Mouse (Mus musculus) bone marrow macrophage, adult 2 months (primary cell): ENCODE results near the gene Map1a. TPM values are rescaled to one million over a fixed set of nuclear protein-coding genes. Genes with fewer than 3 reads are reported as not detected.

Experiments used
- H3K27ac ChIP-seq: 2 replicates; pipeline ENCODE4 v1.5.1; 2012; ENCODE audit warnings: low read depth, low read length; ENCODE audit not compliant: insufficient read depth
- H3K4me1 ChIP-seq: 2 replicates; pipeline ENCODE4 v1.6.1; 2012; ENCODE audit warnings: low read length; ENCODE audit not compliant: control insufficient read depth, insufficient read depth
- H3K4me3 ChIP-seq: 2 replicates; pipeline ENCODE4 v1.5.1; 2012; ENCODE audit warnings: mild to moderate bottlenecking, low read length, moderate library complexity; ENCODE audit not compliant: insufficient read depth
- CTCF ChIP-seq: IDR thresholded peaks from 2 replicates; pipeline ENCODE4 v1.5.1; 2012; ENCODE audit warnings: low read depth, mild to moderate bottlenecking, low read length, moderate library complexity
- POLR2A ChIP-seq: IDR thresholded peaks from 2 replicates; pipeline ENCODE4 v1.6.1; 2012; ENCODE audit warnings: mild to moderate bottlenecking, low read depth, low read length, borderline replicate concordance
- polyA plus RNA-seq: library from polyadenylated mRNA; stranded (reverse); fragments of >200 nt; gene quantifications from 2 replicates; pipeline ENCODE4 v1.2.4, GENCODE M21; 2012; ENCODE audit not compliant: missing spikeins, insufficient read depth, insufficient read length

Map1a gene
- 0.33 and 0.66 TPM in 2 replicates for polyA plus RNA-seq

DNA sequence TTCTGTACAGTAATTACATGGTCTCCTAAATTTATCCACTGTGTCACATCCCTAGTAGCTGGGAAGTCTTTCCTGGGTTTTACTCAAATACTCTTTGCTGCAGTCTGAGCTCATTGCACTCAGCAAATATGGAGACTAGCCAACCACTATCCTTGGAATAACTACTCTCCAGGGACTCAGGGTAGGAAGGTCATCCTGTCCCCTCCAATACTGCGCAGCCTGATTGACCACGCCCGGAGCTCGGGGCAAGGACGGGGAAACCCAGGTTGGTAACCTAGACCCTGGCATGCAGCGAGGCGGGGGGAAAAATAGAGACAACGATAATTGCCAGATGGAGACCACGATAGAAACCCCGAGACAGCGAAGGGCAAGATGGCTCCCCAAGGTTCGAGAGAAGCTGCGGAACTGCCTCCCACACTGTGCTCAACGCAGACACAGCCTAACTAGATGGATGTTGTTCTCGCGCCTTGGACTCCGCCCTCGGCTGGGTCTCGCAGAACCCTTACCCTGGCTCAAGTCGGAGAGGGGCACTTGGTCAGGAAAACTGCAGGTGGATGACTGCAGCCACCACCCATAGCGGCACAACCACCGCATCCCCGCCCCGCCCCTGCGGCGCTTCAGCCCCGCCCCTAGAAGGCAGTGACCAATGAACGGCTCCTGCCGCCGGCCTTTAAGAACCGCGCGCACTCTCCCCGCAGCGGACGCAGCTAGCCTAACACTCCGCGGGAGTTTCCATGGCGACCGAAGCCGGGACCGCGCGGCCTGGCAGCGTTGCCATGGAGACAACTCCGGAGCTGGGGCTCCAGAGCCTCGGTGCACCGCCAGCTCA lies at the start of gene Map1a:
Gene Map1a, plus strand, starts transcription at position 700 of the 829 bp plus-strand sequence.
- TF ChIP-seq CTCF (no peak), POLR2A (no peak)
- Histone ChIP-seq H3K4me3 (peak within 1 kb of the TSS; percentile 71), H3K27ac (no peak within 1 kb of the TSS), H3K4me1 (peaks cover 8% of the 10 kb centered on the region; the same call in 1 of the 2 replicates)

DNA sequence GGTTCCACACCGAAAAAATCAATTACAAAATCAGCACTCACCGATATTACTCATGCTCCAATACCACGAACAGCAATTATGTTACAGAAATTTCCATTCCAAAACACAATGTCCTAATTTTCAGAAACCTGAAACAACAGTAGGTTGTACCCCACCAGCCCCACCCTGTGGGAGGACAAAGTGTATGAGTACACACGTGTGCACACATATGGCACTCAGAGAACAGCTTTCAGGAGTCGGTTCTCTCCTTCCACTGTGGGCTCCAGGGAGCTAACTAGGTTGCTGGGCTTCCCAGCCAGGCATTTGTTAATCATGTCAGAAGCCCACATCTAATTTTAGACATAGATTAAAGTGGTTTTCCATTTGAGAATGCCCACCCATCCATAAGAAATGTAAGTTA lies 45.3 kb upstream of the Map1a start:
- Histone ChIP-seq H3K27ac (no peak overlapping the region), H3K4me1 (no peaks in the 10 kb centered on the region), H3K4me3 (no peak overlapping the region)
- no peak for TF ChIP-seq POLR2A
- TF ChIP-seq CTCF = no peak

DNA sequence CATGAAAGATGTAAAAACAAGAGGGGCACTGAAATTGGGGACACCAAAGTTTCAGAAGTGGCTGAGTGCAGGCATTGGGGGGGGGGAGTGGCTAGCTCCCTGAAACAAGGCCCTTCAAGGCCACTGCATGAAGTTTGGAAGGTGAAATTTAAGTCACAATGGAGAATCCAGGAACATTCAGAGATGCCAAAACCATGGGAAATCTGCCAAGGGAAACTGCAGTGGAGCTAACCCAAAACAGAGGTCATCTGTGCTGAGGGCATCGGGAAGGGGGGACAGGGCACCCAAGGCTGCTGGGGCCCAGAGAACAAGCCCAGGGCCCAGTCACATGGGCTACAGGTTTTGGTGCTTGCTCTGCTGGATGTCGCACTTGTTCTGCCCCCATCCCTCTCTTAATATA lies 39.6 kb upstream of the Map1a start:
- H3K4me3 ChIP-seq = no peak overlapping the region
- H3K4me1 ChIP-seq = no peaks in the 10 kb centered on the region
- TF ChIP-seq POLR2A = no peak
- TF ChIP-seq CTCF = no peak
- H3K27ac ChIP-seq = no peak overlapping the region

DNA sequence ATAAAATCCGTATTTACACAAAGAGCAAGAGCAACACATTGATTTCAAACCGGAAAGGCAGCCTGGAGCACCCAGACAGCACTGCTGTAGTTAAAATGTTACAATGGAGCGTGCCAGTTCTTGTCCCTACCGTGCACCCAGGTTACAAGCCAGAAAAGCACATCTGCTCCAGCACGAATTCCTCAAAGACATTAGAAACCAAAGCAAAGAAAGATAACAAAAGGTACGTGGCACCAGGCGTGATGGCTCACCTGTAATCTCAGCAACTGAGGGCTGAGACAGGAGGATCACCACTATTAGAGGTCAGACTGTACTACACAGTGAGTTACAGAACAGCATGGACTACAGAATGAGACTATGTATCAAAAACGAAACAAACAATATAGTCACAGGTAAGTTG lies 21.0 kb upstream of the Map1a start:
- Histone ChIP-seq H3K4me3 (no peak overlapping the region), H3K27ac (no peak overlapping the region), H3K4me1 (peaks cover 6% of the 10 kb centered on the region)
- TF ChIP-seq POLR2A (no peak), CTCF (no peak)

DNA sequence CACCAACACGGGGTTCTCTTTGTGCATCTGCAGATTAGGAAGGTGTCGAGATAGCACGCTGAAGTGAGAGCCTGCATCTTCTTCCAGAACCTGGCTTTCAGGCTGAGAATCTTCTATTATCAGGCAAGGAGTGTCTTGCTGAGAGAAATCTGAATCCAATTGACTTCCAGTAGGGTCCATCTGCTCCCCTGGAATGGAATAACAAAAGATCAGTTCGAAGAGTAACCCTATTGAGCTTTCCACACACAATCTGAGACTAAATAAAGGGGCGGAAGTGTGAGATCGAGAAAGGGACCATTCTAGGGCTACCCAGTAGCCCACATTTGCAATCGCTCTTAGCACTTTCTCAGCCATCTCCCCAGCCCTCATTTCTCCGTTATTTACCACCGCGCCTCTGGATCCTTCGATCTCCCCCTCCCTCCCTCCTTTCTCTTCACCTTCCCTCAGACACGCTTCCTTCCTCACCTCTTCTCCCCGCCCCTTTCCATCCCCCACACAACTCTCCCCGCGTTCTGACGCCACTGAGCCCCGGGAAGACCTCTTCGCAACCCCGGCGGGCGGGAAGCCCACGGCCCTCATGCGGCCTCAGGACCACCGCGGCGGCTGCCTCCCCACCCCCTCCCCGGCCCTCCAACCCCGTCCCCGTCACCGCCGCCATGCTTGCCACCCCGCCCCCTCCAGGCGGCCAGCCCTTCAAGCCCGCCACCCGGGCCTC lies 18.7 kb upstream of the Map1a start:
- H3K27ac ChIP-seq = no peak overlapping the region
- TF ChIP-seq CTCF (no peak), POLR2A (no peak)
- H3K4me1 ChIP-seq = peaks cover 6% of the 10 kb centered on the region
- peak overlapping the region; percentile 63 for H3K4me3 ChIP-seq

DNA sequence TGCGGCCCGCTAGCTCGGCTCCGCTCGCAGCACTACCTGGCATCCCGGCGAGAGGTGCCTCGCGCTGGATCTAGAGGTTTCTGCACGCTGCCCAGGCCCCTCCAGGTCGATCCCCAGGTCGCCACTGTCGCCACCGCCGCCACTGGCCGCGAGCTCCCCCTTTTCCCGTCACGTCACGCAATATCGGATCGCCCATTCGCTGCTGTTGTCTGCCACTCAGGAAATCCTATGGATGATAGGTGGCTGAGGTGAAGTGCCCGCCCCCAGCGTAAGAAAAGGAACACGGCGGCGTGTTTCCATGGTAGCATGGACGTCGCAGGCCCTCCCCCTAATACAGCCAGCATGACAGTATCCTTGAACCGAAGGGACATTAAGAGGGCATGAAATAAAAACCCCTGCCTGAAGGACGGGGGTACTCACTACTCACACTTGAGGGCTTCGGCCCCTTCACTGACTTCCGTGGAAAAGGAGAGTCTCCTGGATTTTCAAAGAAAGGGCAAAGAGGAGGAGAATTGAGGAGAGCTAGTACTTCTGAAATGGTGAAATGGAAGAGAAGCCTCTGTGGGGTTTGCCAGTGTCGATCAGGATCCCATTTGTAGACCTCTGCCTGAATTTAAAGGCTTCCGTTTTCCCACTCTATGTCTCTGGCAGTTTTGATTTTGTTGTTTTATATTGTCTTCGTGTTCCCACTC lies 18.0 kb upstream of the Map1a start, which contains the start of gene Trp53bp1:
Gene Trp53bp1, minus strand, starts transcription at position 172 of the 692 bp plus-strand sequence.
- TF ChIP-seq CTCF = no peak
- no peak within 1 kb of the TSS for H3K27ac ChIP-seq
- H3K4me1 ChIP-seq = peaks cover 13% of the 10 kb centered on the region
- H3K4me3 ChIP-seq = peak within 1 kb of the TSS; percentile 63

DNA sequence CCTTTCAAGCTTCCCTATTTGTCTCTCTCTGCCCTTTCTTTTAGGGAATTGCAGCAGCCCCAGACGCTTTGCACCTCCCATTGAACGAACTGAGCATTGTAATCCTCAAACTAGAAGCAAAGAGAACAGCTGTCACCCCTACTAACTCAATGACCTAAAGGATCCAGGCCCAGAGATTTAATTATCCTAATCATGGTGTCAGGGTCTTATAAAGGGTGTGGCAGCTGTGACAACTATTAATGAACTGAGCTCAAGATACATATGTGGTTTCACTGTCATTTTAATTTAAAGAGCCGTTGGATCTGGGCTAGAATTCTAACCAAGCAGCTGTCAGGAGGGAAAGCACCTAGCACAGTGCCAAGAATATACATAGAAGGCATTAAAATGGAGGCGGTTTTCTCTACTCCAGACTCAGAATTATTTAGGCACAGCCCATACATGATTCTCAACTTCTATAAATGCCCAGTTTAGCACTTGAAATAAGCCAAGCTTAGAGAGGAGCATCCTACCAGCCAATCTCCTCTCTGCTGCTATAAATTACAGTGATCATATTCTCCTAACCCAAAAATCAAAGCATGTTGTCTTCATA lies 17.4 kb upstream of the Map1a start:
- TF ChIP-seq CTCF (no peak), POLR2A (no peak)
- peak overlapping the region; percentile 63 for H3K4me3 ChIP-seq
- H3K27ac ChIP-seq = no peak overlapping the region
- H3K4me1 ChIP-seq = peaks cover 14% of the 10 kb centered on the region

DNA sequence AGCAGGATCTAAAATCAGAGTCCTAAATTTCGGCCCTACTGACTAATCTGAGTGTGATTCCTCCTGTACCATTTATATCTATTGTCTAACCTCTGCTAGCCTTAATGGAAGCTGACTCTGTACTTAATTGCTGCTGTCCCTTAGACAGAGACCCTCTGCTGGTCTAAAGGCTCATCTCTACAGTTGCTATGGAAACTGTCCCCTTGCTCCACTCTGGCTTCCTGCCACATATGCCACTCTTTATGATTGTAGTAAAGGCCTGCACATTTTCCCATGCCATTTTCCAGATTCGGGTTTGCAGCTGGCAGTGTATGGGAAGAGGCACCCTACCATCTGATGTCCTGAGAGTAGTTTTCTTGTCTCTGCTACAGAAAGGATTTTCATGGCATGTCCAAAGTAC lies 1.6 kb upstream of the Map1a start:
- H3K4me1 ChIP-seq = peaks cover 7% of the 10 kb centered on the region; the same call in 1 of the 2 replicates
- TF ChIP-seq CTCF (no peak), POLR2A (no peak)
- H3K4me3 ChIP-seq = no peak overlapping the region
- H3K27ac ChIP-seq = no peak overlapping the region

DNA sequence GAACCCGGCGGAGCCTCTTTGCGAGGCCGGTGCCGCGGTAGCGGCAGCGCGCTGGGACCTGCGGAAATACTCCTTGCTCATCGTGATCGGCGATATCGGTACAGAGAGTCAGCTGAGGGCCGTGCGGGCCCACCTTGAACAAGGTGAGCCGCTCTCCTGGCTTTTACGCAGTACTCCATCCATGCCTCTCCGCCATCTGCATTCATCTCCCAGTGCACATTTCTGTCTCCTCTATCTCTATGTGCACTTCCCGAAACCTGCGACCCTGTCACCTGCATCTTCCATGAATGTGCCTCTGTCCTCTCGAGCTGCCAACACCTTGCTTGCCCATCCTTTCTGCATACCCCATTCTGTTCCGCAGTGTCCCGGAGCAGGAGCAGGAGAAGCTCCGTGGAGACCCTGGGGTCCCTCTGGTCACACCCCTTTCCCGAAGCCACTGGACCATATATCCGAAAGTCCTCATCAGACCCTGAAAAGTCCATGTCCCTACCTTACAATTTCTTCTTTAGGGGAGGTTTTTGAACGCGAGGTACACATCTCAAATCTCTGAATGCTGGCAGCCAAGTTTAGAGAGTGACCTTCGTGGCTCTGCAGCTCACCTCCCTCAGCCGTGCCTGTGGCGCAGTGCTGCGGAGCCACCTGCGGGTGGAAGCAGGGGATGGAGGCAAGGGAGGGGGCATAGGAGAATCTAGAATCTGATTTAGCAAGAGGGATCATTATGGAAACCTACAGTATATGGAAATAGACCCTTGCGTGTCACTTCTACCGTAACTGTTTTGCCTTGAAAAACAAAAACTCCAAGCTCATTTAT lies 535 bp downstream of the Map1a start:
- Histone ChIP-seq H3K4me1 (peaks cover 16% of the 10 kb centered on the region), H3K27ac (no peak overlapping the region), H3K4me3 (peak overlapping the region; percentile 71)
- TF ChIP-seq POLR2A (no peak), CTCF (no peak)
